Mouse (Mus musculus) liver, embryonic 14.5 days (tissue): ENCODE data around the gene Tinagl1. TPM values are rescaled to one million over a fixed set of nuclear protein-coding genes. Genes with fewer than 3 reads are reported as not detected.

Experiments used
- ATAC-seq: fragments of 200-750 bp; cut with Nextera tagmentation; 2 replicates; pipeline ENCODE4 v1.8.0; 2017; ENCODE audit warnings: moderate number of reproducible peaks, mild to moderate bottlenecking, moderate library complexity; ENCODE audit not compliant: insufficient read depth
- DNase-seq, 3 experiments: peaks; one replicate each; pipeline ENCODE4 v3.0.0-alpha.2; 2012 to 2013; ENCODE audit warnings: low read depth in 3 of 3, low spot score in 3 of 3
- H3K27ac ChIP-seq: fragments of 300-500 bp; sonication (generic); 2 replicates; pipeline ENCODE4 v1.5.1; 2014; ENCODE audit warnings: moderate library complexity, mild to moderate bottlenecking, control low read depth, inconsistent platforms
- H3K27me3 ChIP-seq: fragments of 300-500 bp; sonication (generic); 2 replicates; pipeline ENCODE4 v1.6.1; 2014; ENCODE audit warnings: mild to moderate bottlenecking, low read length, moderate library complexity; ENCODE audit not compliant: control insufficient read depth, insufficient read depth
- H3K36me3 ChIP-seq: fragments of 300-500 bp; sonication (generic); replicated peaks from 2 replicates; pipeline ENCODE4 v1.6.1; 2014; ENCODE audit warnings: low read depth; ENCODE audit not compliant: control insufficient read depth, insufficient read depth
- H3K4me1 ChIP-seq, 2 experiments: fragments of 200-500 bp in 1 of 2; fragments of 300-500 bp in 1 of 2; sonication (generic) in 1 of 2; replicated peaks; 2 replicates each; pipeline ENCODE4 v1.6.1; 2012 to 2014; ENCODE audit warnings: antibody characterized with exemption in 1 of 2, inconsistent platforms in 1 of 2, low read length in 1 of 2; ENCODE audit not compliant: control insufficient read depth in 2 of 2, insufficient read depth in 2 of 2
- H3K4me2 ChIP-seq: fragments of 300-500 bp; sonication (generic); 2 replicates; pipeline ENCODE4 v1.6.1; 2014; ENCODE audit warnings: low read depth, mild to moderate bottlenecking, control low read depth, moderate library complexity
- H3K4me3 ChIP-seq, 2 experiments: fragments of 200-500 bp in 1 of 2; fragments of 300-500 bp in 1 of 2; sonication (generic) in 1 of 2; 2 replicates each; pipeline ENCODE4 v1.5.1; 2012 to 2014; ENCODE audit warnings: low read depth in 2 of 2, low read length in 2 of 2, mild to moderate bottlenecking in 2 of 2, control low read depth in 1 of 2, inconsistent platforms in 1 of 2, moderate library complexity in 1 of 2; ENCODE audit not compliant: insufficient read depth in 1 of 2
- H3K9ac ChIP-seq: fragments of 300-500 bp; sonication (generic); replicated peaks from 2 replicates; pipeline ENCODE4 v1.6.1; 2014; ENCODE audit warnings: mild to moderate bottlenecking, control low read depth, moderate library complexity
- H3K9me3 ChIP-seq: fragments of 300-500 bp; sonication (generic); 2 replicates; pipeline ENCODE4 v1.6.1; 2016; ENCODE audit warnings: low read length, mixed read lengths; ENCODE audit not compliant: control insufficient read depth
- CTCF ChIP-seq: IDR thresholded peaks from 2 replicates; pipeline ENCODE4 v1.5.1; 2016; ENCODE audit warnings: antibody characterized with exemption, low read depth, control low read depth
- EP300 ChIP-seq: IDR thresholded peaks from 2 replicates; pipeline ENCODE4 v1.6.1; 2016; ENCODE audit warnings: antibody characterized with exemption, low read depth
- WGBS: fragments of 180-500 bp; shearing (Covaris S2); extraction: QIAGEN DNeasy Blood & Tissue Kit; methylation state at CpG from one replicate; pipeline ENCODE4 v1.1.7; 2014; ENCODE audit not compliant: insufficient replicate concordance; 5-methylcytosine and 5-hydroxymethylcytosine counted together
- polyA plus RNA-seq, 2 experiments: library from polyadenylated mRNA; depleted of rRNA in 1 of 2; stranded (reverse) in 1 of 2; unstranded in 1 of 2; fragments of >200 nt; fragmentation: Nextera tagmentation in 1 of 2; extraction: Ambion mirVana in 1 of 2; gene quantifications; 2 replicates each; pipeline versions ENCODE4 v1.2.1 to v1.2.3; 2012 to 2014

Tinagl1 gene
- polyA plus RNA-seq, 2 experiments: 18.2 to 24.4 TPM

DNA sequence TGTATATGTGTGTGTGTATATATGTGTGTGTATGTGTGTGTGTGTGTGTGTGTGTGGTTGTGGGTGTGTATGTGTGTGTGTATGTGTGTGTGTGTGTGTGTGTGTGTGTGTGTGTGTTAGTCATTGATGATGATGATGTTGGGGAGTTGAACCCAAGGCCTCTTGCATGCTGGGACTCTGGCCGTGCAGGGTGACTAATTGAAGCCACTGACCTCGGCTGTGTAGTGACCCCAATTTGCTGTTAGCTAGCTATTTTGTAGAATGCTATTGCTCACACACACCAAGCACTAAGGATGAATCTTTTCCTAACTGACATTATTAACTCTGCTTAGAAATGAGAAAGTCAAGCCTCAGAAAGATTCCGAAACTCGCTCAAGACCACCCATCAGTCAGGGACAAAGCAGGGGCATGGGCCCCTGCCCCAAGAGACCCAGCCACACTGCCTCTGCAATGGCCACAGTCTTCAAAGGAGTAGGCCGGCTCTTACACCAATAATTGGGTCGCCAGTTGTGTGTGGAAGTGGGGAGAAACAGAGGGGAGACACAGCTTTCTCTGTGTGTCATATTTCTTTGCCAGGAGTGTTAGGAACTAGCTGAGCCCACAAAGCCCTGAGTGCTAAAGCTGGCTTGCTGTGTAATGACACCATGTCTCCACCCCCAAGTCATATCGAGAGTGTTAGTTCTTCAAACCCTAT lies 6.1 kb upstream of the Tinagl1 start:
- TF ChIP-seq CTCF (no peak), EP300 (no peak)
- H3K27ac ChIP-seq: no peak overlapping the region
- DNase-seq (no peak), ATAC-seq (no peak)
- H3K27me3 ChIP-seq: peaks cover 3% of the 10 kb centered on the region
- 50% methylated on average over 7 of the region's 7 CpGs for WGBS
- H3K4me3 ChIP-seq: no peak overlapping the region
- no peaks in the 10 kb centered on the region for H3K9me3 ChIP-seq
- H3K36me3 ChIP-seq: no peaks in the 10 kb centered on the region
- H3K4me1 ChIP-seq: peaks cover 0 to 2% of the 10 kb centered on the region in 2 experiments; a peak in 1 of 4 replicates
- no peak overlapping the region for H3K4me2 ChIP-seq
- H3K9ac ChIP-seq: no peak overlapping the region

DNA sequence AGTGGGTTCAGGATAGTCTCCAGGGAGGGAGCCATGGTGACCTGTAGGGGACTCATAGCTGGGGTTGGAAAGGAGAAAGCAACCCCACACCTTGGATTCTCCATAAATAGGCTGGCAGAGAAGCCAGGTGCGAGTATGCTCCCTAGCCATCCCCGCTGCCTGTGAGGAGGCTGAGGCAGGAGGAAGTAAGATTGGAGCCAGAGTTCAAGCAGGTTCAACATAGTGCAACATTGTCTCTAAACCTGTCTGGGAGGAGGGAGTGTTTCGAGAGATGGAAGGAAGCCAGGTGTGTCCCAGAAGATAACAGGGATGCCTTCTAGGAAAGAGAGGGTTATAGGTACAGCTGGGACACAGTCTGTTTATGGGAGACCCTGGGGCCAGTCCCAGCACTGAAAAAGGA lies 5.0 kb upstream of the Tinagl1 start:
- Histone ChIP-seq H3K9me3 (no peaks in the 10 kb centered on the region), H3K27me3 (peaks cover 10% of the 10 kb centered on the region), H3K4me2 (no peak overlapping the region), H3K27ac (no peak overlapping the region), H3K36me3 (no peaks in the 10 kb centered on the region), H3K4me1 (peaks cover 0 to 3% of the 10 kb centered on the region in 2 experiments; a peak in 3 of 4 replicates), H3K4me3 (no peak overlapping the region), H3K9ac (no peak overlapping the region)
- WGBS: 48% methylated on average over 3 of the region's 3 CpGs
- no peak for DNase-seq
- ATAC-seq: no peak
- TF ChIP-seq EP300: no peak
- TF ChIP-seq CTCF: no peak

DNA sequence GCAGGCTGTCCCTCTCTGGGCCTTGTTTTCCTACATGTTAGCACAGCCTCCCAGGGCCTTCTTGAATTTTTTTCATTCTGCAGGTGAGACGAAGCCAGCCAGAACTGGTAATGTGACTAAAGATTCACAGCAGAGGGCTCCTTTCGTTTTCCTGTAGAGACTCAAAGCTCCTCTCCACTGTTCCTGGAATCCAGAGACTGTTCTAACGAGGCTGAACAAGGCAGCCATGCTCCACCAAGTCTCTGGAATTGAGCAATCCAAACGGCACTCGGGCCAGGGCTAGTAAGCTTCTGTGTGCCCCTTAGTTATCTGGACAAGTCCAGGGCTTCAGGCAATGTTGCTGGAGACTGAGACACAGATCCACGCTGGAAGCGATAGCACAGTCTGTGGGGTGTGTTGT lies 2.6 kb upstream of the Tinagl1 start:
- no peak for ATAC-seq
- Histone ChIP-seq H3K36me3 (no peaks in the 10 kb centered on the region), H3K27me3 (peaks cover 10% of the 10 kb centered on the region), H3K4me3 (no peak overlapping the region), H3K9ac (no peak overlapping the region), H3K27ac (no peak overlapping the region), H3K4me2 (no peak overlapping the region), H3K9me3 (no peaks in the 10 kb centered on the region), H3K4me1 (peaks cover 10 to 19% of the 10 kb centered on the region in 2 experiments)
- TF ChIP-seq CTCF (no peak), EP300 (no peak)
- DNase-seq: no peak
- 55% methylated on average over 7 of the region's 7 CpGs for WGBS

DNA sequence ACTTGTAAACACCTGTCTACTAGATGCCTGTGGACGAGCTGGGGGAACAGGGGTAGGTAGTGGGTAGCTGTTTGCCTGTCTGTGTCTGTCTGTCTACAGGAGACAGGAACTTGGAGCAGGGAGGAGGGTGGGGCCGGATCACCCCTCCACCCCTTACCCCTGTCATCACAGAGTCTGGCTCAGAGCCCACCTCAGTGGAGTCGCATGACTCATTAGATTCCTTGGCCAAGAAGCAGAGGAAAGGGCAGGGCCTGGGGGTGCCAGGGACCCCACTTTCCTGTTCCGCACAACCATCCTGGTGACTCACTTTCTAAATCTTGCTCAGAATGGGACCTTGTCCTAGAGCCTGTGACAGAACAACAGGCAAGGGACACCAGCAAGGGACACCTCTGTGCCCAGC lies 2.2 kb upstream of the Tinagl1 start:
- no peak for DNase-seq

DNA sequence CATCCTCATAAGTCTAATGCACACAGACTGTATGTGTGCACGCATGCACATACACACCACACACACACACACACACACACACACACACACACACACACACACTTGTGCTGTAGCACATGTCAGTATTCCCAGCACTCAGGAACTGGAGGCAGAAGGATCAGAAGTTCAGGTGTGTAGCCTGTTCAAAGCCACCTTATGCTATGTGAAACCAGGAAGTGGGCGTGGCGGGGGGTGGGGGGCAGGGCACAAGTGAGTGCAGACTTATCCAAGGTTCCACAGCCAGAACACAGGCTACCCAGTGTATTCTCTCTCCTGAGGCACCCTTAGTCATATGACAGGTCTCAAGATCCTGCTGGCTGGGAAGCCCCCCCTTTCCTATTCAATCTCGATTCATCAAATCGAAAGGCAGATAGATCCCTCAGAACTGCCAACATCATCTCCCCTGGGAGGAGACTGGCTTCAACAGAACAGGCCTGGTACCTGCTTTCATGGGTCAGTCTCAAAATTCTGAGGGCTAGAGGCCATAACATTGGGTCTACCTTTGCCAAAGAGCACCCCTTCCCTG lies 1.3 kb upstream of the Tinagl1 start:
- Histone ChIP-seq H3K27me3 (peaks cover 10% of the 10 kb centered on the region), H3K4me3 (no peak overlapping the region), H3K4me1 (peaks cover 10 to 24% of the 10 kb centered on the region in 2 experiments), H3K9me3 (no peaks in the 10 kb centered on the region), H3K27ac (no peak overlapping the region), H3K36me3 (no peaks in the 10 kb centered on the region), H3K4me2 (no peak overlapping the region), H3K9ac (no peak overlapping the region)
- TF ChIP-seq EP300 (no peak), CTCF (no peak)
- ATAC-seq (no peak), DNase-seq (no peak)
- WGBS: 65% methylated on average over 5 of the region's 5 CpGs

More for the DNA sequence above, 2.2 kb upstream of the Tinagl1 start:
- TF ChIP-seq CTCF (no peak), EP300 (no peak)
- Histone ChIP-seq H3K27ac (no peak overlapping the region), H3K27me3 (peaks cover 10% of the 10 kb centered on the region), H3K4me3 (no peak overlapping the region), H3K9me3 (no peaks in the 10 kb centered on the region), H3K36me3 (no peaks in the 10 kb centered on the region), H3K9ac (no peak overlapping the region), H3K4me2 (no peak overlapping the region), H3K4me1 (peaks cover 10 to 22% of the 10 kb centered on the region in 2 experiments)
- ATAC-seq: no peak
- 46% methylated on average over 4 of the region's 4 CpGs for WGBS
